Mouse (Mus musculus): ENCODE results near the gene Gnao1.

- TF ChIP-seq POLR2A (IDR thresholded peaks at IDR 0.05; ENCODE audit: borderline replicate concordance, control insufficient read depth, low read depth, low read length) (no peak), CTCF (IDR thresholded peaks at IDR 0.05; ENCODE audit: control insufficient read depth, insufficient read depth, low read length) (no peak)
Measured at GRCm38 (mm10) chr8:93810028-93810858, 477 bp downstream of the Gnao1 start.
